Mouse (Mus musculus): ENCODE measurements around the gene Smim27. TPM values are rescaled to one million over a fixed set of nuclear protein-coding genes. Genes with fewer than 3 reads are reported as not detected.

Gene Smim27
- 13.1 and 13.9 TPM in 2 replicates for polyA plus RNA-seq (2012; rRNA removed)

- Histone ChIP-seq H3K27me3 (ENCODE audit: control insufficient read depth, insufficient read depth, low read length) (no peaks in the 10 kb centered on the region), H3K4me1 (ENCODE audit: control insufficient read depth, insufficient read depth, insufficient read length) (peaks cover 6% of the 10 kb centered on the region; the same call in 1 of the 2 replicates), H3K4me3 (ENCODE audit: extremely low read depth, insufficient read depth, insufficient read length) (peak within 1 kb of the TSS; percentile 93), H3K36me3 (ENCODE audit: control insufficient read depth, insufficient read depth, low read length) (0 out of 2 replicates have a peak, but pooled peaks cover 1% of the 10 kb centered on the region), H3K27ac (ENCODE audit: insufficient read depth, low read length) (peak within 1 kb of the TSS; percentile 98)
- peak; percentile 90 for DNase-seq (ENCODE audit: low read depth in 1 of 2, low spot score in 2 of 2)
- WGBS, result under 1% methylated on average over 38 of the region's 38 CpGs
- TF ChIP-seq CTCF (IDR thresholded peaks at IDR 0.05; ENCODE audit: extremely low read depth, insufficient read depth, insufficient read length, insufficient replicate concordance) (no peak), POLR2A (IDR thresholded peaks at IDR 0.05; ENCODE audit: low read depth, low read length) (peak; percentile 86)
These were observed at the start of gene Smim27, which contains the start of gene Topors for GRCm38 (mm10) chr4:40269430-40270032. Gene Smim27 (plus strand): TSS chr4:40269579. Gene Topors (minus strand): TSS chr4:40269850.

- Histone ChIP-seq H3K4me1 (ENCODE audit: control insufficient read depth, insufficient read depth, insufficient read length) (no peaks in the 10 kb centered on the region), H3K4me3 (ENCODE audit: extremely low read depth, insufficient read depth, insufficient read length) (no peak overlapping the region), H3K36me3 (ENCODE audit: control insufficient read depth, insufficient read depth, low read length) (peaks cover 47% of the 10 kb centered on the region), H3K27ac (ENCODE audit: insufficient read depth, low read length) (no peak overlapping the region), H3K27me3 (ENCODE audit: control insufficient read depth, insufficient read depth, low read length) (no peaks in the 10 kb centered on the region)
- no peak for DNase-seq (ENCODE audit: low read depth in 1 of 2, low spot score in 2 of 2)
- TF ChIP-seq CTCF (IDR thresholded peaks at IDR 0.05; ENCODE audit: extremely low read depth, insufficient read depth, insufficient read length, insufficient replicate concordance) (no peak), POLR2A (IDR thresholded peaks at IDR 0.05; ENCODE audit: low read depth, low read length) (no peak)
- WGBS, result 91% methylated on average over 12 of the region's 12 CpGs
These were observed 48.9 kb upstream of the Smim27 start for GRCm38 (mm10) chr4:40220437-40220836.

GRCm38 (mm10) chr4:40221004-40221760, 48.2 kb upstream of the Smim27 start:
- peaks cover 53% of the 10 kb centered on the region for H3K36me3 ChIP-seq (ENCODE audit: control insufficient read depth, insufficient read depth, low read length)

GRCm38 (mm10) chr4:40221876-40222585, 47.3 kb upstream of the Smim27 start:
- H3K4me1 ChIP-seq (ENCODE audit: control insufficient read depth, insufficient read depth, insufficient read length), result no peaks in the 10 kb centered on the region
- TF ChIP-seq CTCF (IDR thresholded peaks at IDR 0.05; ENCODE audit: extremely low read depth, insufficient read depth, insufficient read length, insufficient replicate concordance) (no peak), POLR2A (IDR thresholded peaks at IDR 0.05; ENCODE audit: low read depth, low read length) (no peak)
- peaks cover 50% of the 10 kb centered on the region for H3K36me3 ChIP-seq (ENCODE audit: control insufficient read depth, insufficient read depth, low read length)
- H3K27ac ChIP-seq (ENCODE audit: insufficient read depth, low read length), result no peak overlapping the region
- no peak overlapping the region for H3K4me3 ChIP-seq (ENCODE audit: extremely low read depth, insufficient read depth, insufficient read length)
- WGBS, result 86% methylated on average over 21 of the region's 21 CpGs
- DNase-seq (ENCODE audit: low read depth in 1 of 2, low spot score in 2 of 2), result no peak
- H3K27me3 ChIP-seq (ENCODE audit: control insufficient read depth, insufficient read depth, low read length), result no peaks in the 10 kb centered on the region

More at GRCm38 (mm10) chr4:40221004-40221760, 48.2 kb upstream of the Smim27 start:
- TF ChIP-seq POLR2A (IDR thresholded peaks at IDR 0.05; ENCODE audit: low read depth, low read length), result no peak
- TF ChIP-seq CTCF (IDR thresholded peaks at IDR 0.05; ENCODE audit: extremely low read depth, insufficient read depth, insufficient read length, insufficient replicate concordance), result no peak
- H3K4me1 ChIP-seq (ENCODE audit: control insufficient read depth, insufficient read depth, insufficient read length), result no peaks in the 10 kb centered on the region
- WGBS, result 88% methylated on average over 14 of the region's 14 CpGs
- DNase-seq (ENCODE audit: low read depth in 1 of 2, low spot score in 2 of 2), result no peak
- no peaks in the 10 kb centered on the region for H3K27me3 ChIP-seq (ENCODE audit: control insufficient read depth, insufficient read depth, low read length)
- H3K27ac ChIP-seq (ENCODE audit: insufficient read depth, low read length), result no peak overlapping the region
- no peak overlapping the region for H3K4me3 ChIP-seq (ENCODE audit: extremely low read depth, insufficient read depth, insufficient read length)

- Histone ChIP-seq H3K27ac (ENCODE audit: insufficient read depth, low read length) (no peak overlapping the region), H3K4me1 (ENCODE audit: control insufficient read depth, insufficient read depth, insufficient read length) (no peaks in the 10 kb centered on the region), H3K27me3 (ENCODE audit: control insufficient read depth, insufficient read depth, low read length) (no peaks in the 10 kb centered on the region), H3K4me3 (ENCODE audit: extremely low read depth, insufficient read depth, insufficient read length) (no peak overlapping the region), H3K36me3 (ENCODE audit: control insufficient read depth, insufficient read depth, low read length) (peaks cover 45% of the 10 kb centered on the region)
- no peak for DNase-seq (ENCODE audit: low read depth in 1 of 2, low spot score in 2 of 2)
- WGBS, result 92% methylated on average over 5 of the region's 5 CpGs
- TF ChIP-seq CTCF (IDR thresholded peaks at IDR 0.05; ENCODE audit: extremely low read depth, insufficient read depth, insufficient read length, insufficient replicate concordance) (no peak), POLR2A (IDR thresholded peaks at IDR 0.05; ENCODE audit: low read depth, low read length) (no peak)
These were observed 43.3 kb upstream of the Smim27 start for GRCm38 (mm10) chr4:40226095-40226494.

GRCm38 (mm10) chr4:40227131-40227530, 42.2 kb upstream of the Smim27 start:
- TF ChIP-seq POLR2A (IDR thresholded peaks at IDR 0.05; ENCODE audit: low read depth, low read length), result no peak
- no peak for TF ChIP-seq CTCF (IDR thresholded peaks at IDR 0.05; ENCODE audit: extremely low read depth, insufficient read depth, insufficient read length, insufficient replicate concordance)
- no peak overlapping the region for H3K4me3 ChIP-seq (ENCODE audit: extremely low read depth, insufficient read depth, insufficient read length)
- H3K27me3 ChIP-seq (ENCODE audit: control insufficient read depth, insufficient read depth, low read length), result no peaks in the 10 kb centered on the region
- H3K36me3 ChIP-seq (ENCODE audit: control insufficient read depth, insufficient read depth, low read length), result peaks cover 38% of the 10 kb centered on the region
- 95% methylated on average over 11 of the region's 11 CpGs for WGBS
- DNase-seq (ENCODE audit: low read depth in 1 of 2, low spot score in 2 of 2), result no peak
- no peak overlapping the region for H3K27ac ChIP-seq (ENCODE audit: insufficient read depth, low read length)
- no peaks in the 10 kb centered on the region for H3K4me1 ChIP-seq (ENCODE audit: control insufficient read depth, insufficient read depth, insufficient read length)
